Mouse (Mus musculus): ENCODE measurements around the gene Mllt6. TPM values are rescaled to one million over a fixed set of nuclear protein-coding genes. Genes with fewer than 3 reads are reported as not detected.
"Not testable (repeated sequence)": the region's sequence is repeated elsewhere in the genome, so short reads cannot be mapped to it uniquely, and the experiment has no call there.

Gene Mllt6
- polyA plus RNA-seq (2012; rRNA removed), result 30.2 and 37.2 TPM in 2 replicates

DNA sequence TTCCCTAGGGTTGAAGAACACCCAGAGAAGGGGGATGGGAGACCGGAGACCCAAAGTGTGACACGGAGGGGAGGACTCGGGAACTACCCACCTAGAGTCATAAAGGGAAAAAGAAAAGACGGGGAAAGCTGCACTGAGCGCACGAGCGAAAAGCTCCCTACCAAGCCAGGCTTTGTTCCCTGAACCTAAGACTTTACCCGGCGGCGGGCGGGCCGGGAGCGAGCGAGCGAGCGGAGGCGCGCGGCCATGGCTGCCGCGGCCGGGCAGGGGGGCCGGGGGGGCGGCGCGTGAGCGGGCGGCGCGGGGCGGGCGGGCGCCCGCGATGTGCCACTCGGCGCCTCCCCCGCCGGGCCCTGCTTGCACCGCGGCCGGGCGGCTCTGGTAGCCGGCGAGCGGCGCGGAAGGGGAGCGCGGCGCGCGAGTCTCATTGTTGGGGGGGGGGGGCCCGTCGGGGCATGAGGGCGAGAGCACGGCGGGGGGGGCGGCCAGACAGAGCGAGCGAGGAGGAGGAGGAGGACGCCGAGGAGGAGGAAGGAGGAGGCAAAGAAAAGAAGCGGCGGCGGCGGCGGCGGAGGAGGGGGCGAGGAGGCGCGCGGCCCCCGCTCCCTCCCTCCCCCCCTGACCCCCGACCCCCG, at the start of gene Mllt6:
TSS of gene Mllt6 (plus strand) at position 522 of the 635 bp plus-strand sequence.
- DNase-seq (ENCODE audit: low spot score), result peak; percentile 57

DNA sequence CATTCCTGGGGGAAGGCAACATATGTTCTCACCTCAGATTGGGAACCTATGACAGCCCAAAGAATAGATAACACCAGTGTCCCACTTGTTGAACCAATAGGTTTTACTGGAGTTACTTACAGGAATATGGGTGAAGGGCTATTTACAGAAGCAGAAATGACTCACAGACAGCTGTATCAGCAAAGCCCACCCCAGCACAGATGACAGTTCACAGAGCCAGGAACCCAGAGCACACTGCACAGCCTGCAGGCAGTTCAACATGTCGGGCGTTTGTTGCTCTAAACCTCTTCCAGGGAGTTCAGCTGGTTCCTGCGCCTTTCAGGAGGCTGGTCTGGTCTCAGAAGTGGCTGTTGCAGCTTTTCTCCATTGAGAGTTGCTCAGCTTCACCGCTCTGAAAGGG, 47.9 kb upstream of the Mllt6 start:
- DNase-seq (ENCODE audit: low spot score), result no peak

DNA sequence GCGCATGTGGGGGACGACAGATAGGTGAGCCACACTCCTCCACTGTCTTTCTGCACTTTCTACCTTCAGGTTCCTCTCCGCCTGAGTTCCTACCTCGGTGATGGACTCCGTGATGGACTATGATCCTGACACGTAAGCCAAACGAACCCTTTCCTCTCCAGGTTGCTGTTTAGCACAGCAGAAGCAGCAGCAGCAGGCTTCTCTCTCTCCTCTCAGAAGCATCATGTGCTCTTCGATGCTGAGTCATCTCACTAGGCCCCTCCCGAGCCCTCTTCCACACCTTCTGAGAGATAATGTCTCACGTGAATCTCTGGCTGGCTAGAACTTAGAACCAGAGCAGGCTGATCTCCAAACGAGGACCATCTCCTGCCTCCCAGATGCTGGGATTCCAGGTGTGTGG, 44.8 kb upstream of the Mllt6 start:
- no peak for DNase-seq (ENCODE audit: low spot score)

- DNase-seq (ENCODE audit: low spot score), result no peak
Measured at GRCm38 (mm10) chr11:97619391-97619795, 43.8 kb upstream of the Mllt6 start.

GRCm38 (mm10) chr11:97622440-97622839, 40.8 kb upstream of the Mllt6 start:
- DNase-seq (ENCODE audit: low spot score), result no peak

- no peak for DNase-seq (ENCODE audit: low spot score)
Measured at GRCm38 (mm10) chr11:97623166-97623565, 40.0 kb upstream of the Mllt6 start.

- no peak for DNase-seq (ENCODE audit: low spot score)
Measured at GRCm38 (mm10) chr11:97625551-97625950, 37.7 kb upstream of the Mllt6 start.

GRCm38 (mm10) chr11:97626431-97626830, 36.8 kb upstream of the Mllt6 start:
- no peak for DNase-seq (ENCODE audit: low spot score)

DNA sequence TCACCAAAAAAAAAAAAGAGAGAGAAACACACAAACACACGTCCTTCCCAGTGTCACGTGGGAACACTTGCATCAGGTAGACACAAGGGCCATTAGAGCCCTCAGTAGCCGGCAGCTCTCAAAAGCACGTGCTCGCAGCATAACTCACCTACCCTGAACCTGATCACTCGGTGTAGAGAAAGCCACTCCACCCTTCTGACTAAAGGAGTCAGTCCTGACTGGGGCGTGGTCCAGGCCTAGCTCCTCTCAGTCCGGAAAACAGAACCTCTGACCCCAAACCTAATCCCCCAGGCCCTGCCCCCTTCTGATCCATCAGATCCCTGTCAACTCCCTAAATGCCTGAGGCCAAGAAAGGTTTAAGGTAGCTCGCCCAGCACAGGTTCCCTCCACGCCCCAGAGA, 36.4 kb upstream of the Mllt6 start:
- no peak for DNase-seq (ENCODE audit: low spot score)

DNA sequence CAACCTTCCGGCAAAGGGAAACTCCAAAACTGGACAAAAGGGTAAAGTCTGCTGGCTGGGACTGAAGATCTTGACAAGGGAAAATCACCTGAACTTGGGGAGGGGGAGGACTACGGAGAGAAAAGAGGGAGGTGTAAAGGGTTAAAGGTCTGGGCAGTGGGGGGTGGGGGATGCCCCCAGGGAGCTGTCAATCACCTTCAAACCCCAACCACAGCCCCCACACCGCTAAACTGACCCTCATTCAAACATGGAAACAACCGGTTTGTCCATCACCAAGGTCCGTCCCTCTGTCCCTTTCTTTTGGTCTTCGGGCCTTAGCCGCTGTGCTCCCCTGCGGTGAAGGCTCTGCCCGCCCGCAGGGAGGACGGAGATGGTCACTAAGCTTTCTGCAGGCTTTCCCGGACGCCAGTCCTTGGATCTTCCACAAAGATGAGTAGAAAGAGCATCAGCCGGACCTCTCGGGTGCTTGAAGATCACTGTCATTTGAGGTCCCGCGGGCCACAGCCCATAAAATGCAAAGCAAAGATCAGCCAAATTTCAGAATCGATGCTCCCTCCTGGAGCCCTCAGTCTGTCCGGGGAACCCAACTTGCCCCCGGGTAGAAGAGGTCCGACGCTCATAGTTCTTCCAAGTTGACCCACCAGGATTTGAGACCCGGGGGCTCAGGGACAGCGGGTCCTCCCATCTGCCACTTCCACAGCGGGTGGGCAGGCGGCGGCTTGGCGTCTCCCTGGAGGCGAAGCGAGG, 35.5 kb upstream of the Mllt6 start:
- no peak for DNase-seq (ENCODE audit: low spot score)

DNA sequence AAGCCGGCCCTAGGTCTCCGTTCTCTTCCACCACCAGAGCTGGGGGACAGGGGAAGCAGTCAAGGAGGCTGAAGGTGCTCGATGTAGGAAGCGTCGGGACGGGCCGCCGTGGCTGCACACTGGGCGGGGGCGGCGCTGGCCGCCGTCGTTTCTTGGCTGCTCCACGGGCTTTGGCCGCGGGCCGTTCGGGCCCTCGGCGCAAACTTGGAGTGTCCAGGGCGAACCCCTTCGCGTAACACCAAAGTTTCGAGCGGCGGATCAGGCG, 35.0 kb upstream of the Mllt6 start:
- no peak for DNase-seq (ENCODE audit: low spot score)

DNA sequence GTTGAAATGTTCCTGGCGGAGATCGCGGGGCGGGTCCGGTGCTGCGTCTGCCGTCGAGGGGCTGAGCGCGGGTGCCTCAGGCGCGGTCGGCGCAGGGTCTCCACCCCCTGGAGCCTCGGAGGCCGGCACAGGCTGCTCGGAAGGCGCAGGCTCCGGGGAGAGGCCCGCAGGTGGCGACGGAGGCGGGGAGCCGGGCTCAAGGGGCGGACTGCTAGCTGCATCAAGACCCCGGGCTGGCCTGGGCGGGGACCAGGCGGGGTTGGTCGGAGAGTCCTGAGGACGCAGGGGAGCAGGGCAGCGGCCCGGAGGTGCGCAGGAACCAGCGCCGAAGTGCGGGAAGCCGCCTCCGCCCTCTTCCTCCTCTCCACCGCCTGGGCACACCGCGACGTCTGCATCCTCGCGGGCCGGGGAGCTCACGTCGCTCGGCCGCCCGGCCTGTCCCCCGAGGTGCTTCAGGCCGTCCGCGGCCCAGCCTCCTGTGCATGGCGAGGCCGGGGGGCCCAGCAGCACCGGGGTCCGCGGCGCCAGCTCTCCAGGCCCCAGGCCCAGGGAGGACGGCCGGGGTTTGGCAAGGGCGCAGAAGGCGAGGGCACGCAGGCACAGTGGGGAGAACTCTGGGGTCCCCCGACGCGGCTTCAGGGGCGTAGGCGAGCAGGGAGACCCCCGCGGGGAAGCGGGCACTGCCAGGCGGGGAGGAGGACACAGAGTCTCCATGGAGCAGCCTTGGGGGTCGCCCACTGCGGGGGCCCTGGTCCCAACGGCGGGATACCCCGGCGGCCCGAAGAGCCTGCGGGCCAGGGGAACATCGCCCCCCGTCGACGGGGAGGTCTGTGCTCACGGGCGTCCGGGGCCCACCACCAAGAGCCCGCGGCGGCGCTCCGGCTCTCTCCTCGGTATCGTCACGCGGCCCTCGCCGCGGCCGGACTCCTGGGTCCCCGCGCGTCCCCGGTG, 34.4 kb upstream of the Mllt6 start:
- no peak for DNase-seq (ENCODE audit: low spot score)

DNA sequence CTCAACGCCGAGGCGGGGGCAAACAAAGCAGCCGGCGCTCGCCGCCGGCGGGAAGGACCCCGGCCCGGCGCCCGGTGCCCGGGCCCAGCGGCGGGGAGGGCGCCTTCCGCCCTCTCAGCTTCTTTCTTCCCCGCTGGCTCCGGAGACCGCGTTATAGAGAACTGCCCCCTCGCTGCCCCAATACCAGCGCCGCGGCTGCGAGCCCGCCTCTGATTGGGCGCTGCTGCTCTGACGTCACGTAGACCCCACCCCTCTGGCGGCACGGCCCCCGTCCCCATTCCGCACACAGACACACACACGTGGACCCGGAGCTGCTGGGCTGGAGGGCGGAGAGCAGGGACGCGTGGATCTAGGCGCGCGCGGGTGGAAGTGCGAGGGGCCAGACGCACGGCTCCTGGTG, 33.6 kb upstream of the Mllt6 start, which contains the start of gene Epop:
TSS of gene Epop (minus strand) at position 127 of the 400 bp plus-strand sequence.
- peak; percentile 72 for DNase-seq (ENCODE audit: low spot score)

DNA sequence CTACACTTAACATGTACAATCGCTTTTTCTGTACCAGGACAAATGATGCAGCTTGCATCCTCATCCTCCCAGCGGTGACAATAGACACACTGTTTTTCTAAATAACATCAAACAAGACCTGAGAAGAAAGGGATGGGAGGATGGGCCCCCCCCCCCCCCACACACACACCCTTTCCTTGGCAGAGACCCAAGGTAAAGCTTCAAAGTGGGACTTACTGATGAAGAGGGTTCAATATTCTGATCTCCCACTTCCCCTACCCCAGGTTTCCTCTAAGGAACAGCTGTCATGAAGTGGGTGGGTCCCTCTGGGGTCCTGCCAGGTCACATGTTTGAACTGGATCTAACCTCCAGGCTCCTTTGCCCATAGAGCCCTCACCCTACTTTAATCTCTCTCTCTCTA, 32.2 kb upstream of the Mllt6 start:
- DNase-seq (ENCODE audit: low spot score), result no peak

DNA sequence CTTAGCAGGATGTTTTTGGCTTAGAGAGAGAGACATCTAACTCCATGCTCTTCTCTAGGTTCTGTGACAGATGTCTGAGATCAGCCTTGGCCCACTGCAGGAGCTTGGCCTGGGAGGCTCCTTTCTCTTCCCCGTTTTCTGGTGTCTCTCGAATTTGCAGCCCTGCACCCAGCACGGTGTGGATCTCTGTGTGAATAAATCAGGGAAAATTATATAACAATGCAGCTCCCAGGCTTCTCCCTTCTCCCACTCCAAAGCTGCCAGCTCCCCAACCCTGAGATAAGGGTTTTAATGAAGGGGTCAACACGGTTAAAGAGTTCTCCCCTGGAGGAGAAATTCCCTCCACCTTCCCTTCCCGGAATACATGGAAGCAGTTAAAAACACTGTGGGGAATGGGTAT, 31.7 kb upstream of the Mllt6 start:
- no peak for DNase-seq (ENCODE audit: low spot score)

GRCm38 (mm10) chr11:97631938-97632337, 31.3 kb upstream of the Mllt6 start:
- DNase-seq (ENCODE audit: low spot score), result peak; percentile 64

DNA sequence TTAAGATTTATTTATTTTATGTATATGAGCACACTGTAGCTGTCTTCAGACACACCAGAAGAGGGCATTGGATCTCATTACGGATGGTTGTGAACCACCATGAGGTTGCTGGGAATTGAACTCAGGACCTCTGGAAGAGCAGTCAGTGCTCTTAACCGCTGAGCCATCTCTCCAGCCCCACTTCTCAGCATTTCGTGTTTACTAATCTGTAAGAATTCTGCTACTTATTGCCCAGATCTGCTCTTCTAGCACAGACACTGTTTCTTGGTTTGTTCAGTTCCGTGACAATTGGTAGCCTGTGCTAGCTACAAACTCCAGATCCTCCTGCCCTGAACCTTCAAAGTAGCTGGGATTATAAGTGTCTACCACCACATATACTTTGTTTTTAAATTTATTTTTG, 30.8 kb upstream of the Mllt6 start:
- DNase-seq (ENCODE audit: low spot score), result not testable (repeated sequence)

DNA sequence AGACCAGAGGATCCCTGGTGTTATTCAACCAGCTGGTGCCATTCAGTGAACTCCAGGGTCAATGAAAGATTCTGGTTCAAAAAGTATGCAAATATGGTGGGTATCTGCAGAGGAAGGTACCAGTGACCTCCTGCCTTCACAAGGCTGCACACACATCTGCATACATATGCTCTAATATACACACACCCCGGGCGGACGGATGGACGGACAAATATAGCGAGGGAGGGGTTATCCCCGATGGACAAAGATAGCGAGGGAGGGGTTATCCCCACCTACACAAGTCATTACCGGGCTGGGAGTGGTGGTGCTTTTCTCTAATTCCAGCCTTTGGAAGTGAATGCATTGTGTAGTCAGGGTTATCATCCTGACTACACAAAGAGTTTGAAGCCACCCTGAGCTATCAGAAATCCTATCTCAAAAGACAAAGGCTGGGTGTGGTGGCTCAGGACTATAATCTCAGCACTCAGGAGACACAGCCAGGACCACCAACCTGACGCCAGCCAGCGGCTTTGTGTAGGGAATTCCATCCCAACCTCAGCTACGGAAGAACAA, 27.7 kb upstream of the Mllt6 start:
- no peak for DNase-seq (ENCODE audit: low spot score)

DNA sequence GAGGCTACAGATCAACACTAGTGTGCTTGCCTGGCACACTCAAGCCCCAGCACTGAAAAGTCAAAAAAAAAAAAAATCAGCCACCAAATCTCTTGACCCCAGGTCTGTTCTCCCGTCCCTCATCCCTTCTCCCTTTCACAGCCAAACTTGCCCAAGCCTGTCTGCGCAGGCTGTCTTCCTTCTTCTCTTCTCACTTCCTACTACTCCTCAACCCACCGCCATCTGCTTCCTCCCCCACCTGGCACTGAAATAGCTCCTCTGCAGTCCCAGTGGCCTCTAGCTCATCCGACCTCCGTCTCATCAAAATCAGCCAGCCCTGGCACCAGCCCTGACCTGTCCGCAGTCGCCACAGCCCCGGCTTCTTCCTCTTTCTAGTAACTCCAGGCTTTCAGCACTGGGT, 21.5 kb upstream of the Mllt6 start:
- no peak for DNase-seq (ENCODE audit: low spot score)

DNA sequence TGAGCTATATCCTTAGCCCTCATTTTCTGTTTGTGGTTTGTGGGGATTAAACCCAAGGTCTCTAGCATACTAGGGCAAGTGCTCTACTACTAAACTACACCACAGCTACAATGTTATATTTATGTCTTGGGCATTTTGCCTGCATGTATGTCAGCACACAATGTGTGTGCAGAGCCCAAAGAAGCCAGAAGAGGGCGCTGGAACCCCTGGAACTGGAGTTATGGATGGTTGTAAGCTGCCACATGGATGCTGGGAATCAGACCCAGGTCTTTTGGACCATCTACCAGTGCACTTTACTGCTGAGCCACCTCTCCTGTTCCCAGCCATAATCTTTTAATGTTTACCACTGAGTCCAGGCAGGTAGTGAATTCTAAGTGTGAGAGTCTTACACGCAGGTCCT, 20.5 kb upstream of the Mllt6 start:
- no peak for DNase-seq (ENCODE audit: low spot score)

- DNase-seq (ENCODE audit: low spot score), result no peak
Measured at GRCm38 (mm10) chr11:97643380-97644055, 19.7 kb upstream of the Mllt6 start.

DNA sequence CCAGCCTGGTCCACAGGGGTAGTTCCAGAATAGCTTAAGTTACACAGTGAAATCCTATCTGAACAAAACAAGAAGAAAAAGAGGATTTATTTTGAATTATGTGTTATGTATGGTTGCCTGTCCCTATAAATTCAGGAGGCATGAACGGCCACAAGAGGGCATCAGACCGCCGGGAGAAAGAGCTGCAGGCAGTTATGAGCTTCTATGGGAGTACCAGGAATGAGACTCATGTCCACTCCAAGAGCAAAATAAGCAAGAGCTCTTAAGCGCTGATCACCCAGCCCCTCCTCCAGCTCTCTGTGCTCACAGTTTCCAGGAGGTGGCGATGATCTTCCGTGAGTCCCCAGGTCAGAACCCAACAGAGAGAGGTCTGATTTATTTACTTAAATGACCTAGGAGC, 18.4 kb upstream of the Mllt6 start:
- no peak for DNase-seq (ENCODE audit: low spot score)
